Mouse (Mus musculus) cortical plate, adult 2 months (tissue): ENCODE results near the gene Espl1.

ENCODE experiments used
- CTCF ChIP-seq: fragments of 200-500 bp; IDR thresholded peaks from 2 replicates; pipeline ENCODE4 v1.5.1; 2011; ENCODE audit warnings: mild to moderate bottlenecking, control low read depth, low read length; ENCODE audit not compliant: insufficient read depth; ENCODE audit errors: extremely low read depth
- POLR2A ChIP-seq: fragments of 200-500 bp; IDR thresholded peaks from 2 replicates; pipeline ENCODE4 v1.6.1; 2011; ENCODE audit warnings: mild to moderate bottlenecking, low read length, control low read depth; ENCODE audit not compliant: insufficient read depth; ENCODE audit errors: extremely low read depth

GRCm38 (mm10) chr15:102358126-102358525, 62.1 kb downstream of the Espl1 start:
- no peak for TF ChIP-seq CTCF
- no peak for TF ChIP-seq POLR2A
